Mouse (Mus musculus) heart, embryonic 14.5 days (tissue): ENCODE results near the gene Phc2. TPM values are rescaled to one million over a fixed set of nuclear protein-coding genes. Genes with fewer than 3 reads are reported as not detected.

ENCODE experiments used
- ATAC-seq: fragments of 200-750 bp; cut with Nextera tagmentation; 2 replicates; pipeline ENCODE4 v1.8.0; 2017; ENCODE audit warnings: low read depth, moderate TSS enrichment; ENCODE audit not compliant: insufficient number of reproducible peaks, insufficient read depth, low FRiP score
- H3K27ac ChIP-seq, 2 experiments: fragments of 200-500 bp in 1 of 2; fragments of 300-500 bp in 1 of 2; sonication (generic) in 1 of 2; replicated peaks in 1 of 2; 2 replicates each; pipeline ENCODE4 v1.5.1; 2012 to 2014; ENCODE audit warnings: low read depth in 2 of 2, low read length in 2 of 2, control low read depth in 1 of 2, mild to moderate bottlenecking in 1 of 2, mixed read lengths in 1 of 2; ENCODE audit not compliant: control insufficient read depth in 1 of 2, insufficient read depth in 1 of 2
- H3K27me3 ChIP-seq: fragments of 300-500 bp; sonication (generic); 2 replicates; pipeline ENCODE4 v1.6.1; 2014; ENCODE audit warnings: mild to moderate bottlenecking, low read length, control low read depth; ENCODE audit not compliant: control insufficient read depth, insufficient read depth
- H3K36me3 ChIP-seq: fragments of 300-500 bp; sonication (generic); 2 replicates; pipeline ENCODE4 v1.6.1; 2014; ENCODE audit warnings: mild to moderate bottlenecking, control low read depth, low read length, mixed read lengths; ENCODE audit not compliant: control insufficient read depth, insufficient read depth
- H3K4me1 ChIP-seq, 2 experiments: fragments of 200-500 bp in 1 of 2; fragments of 300-500 bp in 1 of 2; sonication (generic) in 1 of 2; 2 replicates each; pipeline ENCODE4 v1.6.1; 2012 to 2014; ENCODE audit warnings: low read length in 2 of 2, control low read depth in 1 of 2, mixed read lengths in 1 of 2; ENCODE audit not compliant: control insufficient read depth in 2 of 2, insufficient read depth in 2 of 2
- H3K4me2 ChIP-seq: fragments of 300-500 bp; sonication (generic); 2 replicates; pipeline ENCODE4 v1.6.1; 2014; ENCODE audit warnings: mild to moderate bottlenecking, low read length
- H3K4me3 ChIP-seq, 2 experiments: fragments of 200-500 bp in 1 of 2; fragments of 300-500 bp in 1 of 2; sonication (generic) in 1 of 2; 2 replicates each; pipeline ENCODE4 v1.5.1; 2012 to 2014; ENCODE audit warnings: low read length in 2 of 2, mild to moderate bottlenecking in 2 of 2, control low read depth in 1 of 2, low read depth in 1 of 2, moderate library complexity in 1 of 2; ENCODE audit not compliant: control insufficient read depth in 1 of 2, insufficient read depth in 1 of 2
- H3K9ac ChIP-seq: fragments of 300-500 bp; sonication (generic); 2 replicates; pipeline ENCODE4 v1.6.1; 2014; ENCODE audit warnings: mild to moderate bottlenecking, low read length
- H3K9me3 ChIP-seq: fragments of 300-500 bp; sonication (generic); 2 replicates; pipeline ENCODE4 v1.6.1; 2016; ENCODE audit warnings: low read length, control low read depth; ENCODE audit not compliant: control insufficient read depth
- WGBS: fragments of 180-500 bp; shearing (Covaris S2); extraction: QIAGEN DNeasy Blood & Tissue Kit; methylation state at CpG from one replicate; pipeline ENCODE4 v1.1.7; 2014; 5-methylcytosine and 5-hydroxymethylcytosine counted together
- polyA plus RNA-seq: library from polyadenylated mRNA; unstranded; fragments of >200 nt; fragmentation: Nextera tagmentation; extraction: Ambion mirVana; gene quantifications from 2 replicates; pipeline ENCODE4 v1.2.1, GENCODE M21; 2014

The Phc2 gene
- polyA plus RNA-seq, 1 experiment from 2014 or later, result 42.5 TPM

DNA sequence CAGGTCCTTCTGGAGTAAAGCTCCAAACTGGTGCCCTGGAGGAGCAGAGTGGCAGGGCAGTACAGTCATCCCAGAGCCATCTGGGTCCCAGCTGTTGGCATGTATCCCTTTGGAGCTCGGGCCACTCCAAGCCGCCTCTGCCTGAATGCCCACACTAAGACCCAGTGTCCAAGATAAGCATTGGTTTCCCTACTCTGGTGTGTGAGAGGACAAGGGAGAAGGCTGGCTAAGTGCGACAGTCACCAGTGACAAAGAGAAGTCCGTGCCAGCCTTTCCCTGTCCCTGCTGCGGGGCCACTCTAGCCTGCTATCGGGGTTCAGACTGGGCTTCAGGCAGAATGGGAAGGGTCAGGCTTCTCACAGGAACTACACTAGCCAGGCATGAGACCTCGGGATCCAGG is 101.4 kb downstream of the Phc2 start:
- Histone ChIP-seq H3K27me3 (no peaks in the 10 kb centered on the region), H3K9me3 (no peaks in the 10 kb centered on the region), H3K36me3 (peaks cover 41% of the 10 kb centered on the region), H3K9ac (no peak overlapping the region), H3K4me1 (no peaks in the 10 kb centered on the region), H3K4me3 (no peak overlapping the region), H3K4me2 (no peak overlapping the region), H3K27ac (0 out of 4 replicates have a peak overlapping the region, but pooled peaks of 1 of the 2 experiments have one; percentile 4)
- 58% methylated on average over 7 of the region's 7 CpGs for WGBS
- ATAC-seq, result no peak

DNA sequence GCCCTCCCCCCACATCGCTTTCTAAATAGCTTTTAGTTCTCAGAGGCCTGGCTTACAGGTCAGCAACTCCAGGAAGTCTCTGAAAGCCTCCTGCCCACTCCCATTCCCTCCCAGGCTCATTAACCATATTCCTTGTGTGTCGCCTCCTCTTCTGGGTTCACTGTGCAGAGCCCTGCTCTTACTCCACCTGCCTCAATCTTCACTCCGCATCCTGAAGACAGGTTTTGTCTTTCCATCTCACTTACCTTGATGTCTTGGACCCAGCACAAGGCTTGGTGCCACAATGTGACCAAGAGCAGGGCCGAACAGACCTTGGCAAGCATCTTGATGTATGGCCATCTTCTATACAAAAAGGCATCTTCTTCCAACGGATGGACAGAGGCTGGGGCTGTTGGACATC is 104.7 kb downstream of the Phc2 start:
- Histone ChIP-seq H3K27ac (no peak overlapping the region), H3K27me3 (no peaks in the 10 kb centered on the region), H3K4me2 (no peak overlapping the region), H3K4me1 (no peaks in the 10 kb centered on the region), H3K36me3 (peaks cover 8% of the 10 kb centered on the region), H3K9ac (no peak overlapping the region), H3K9me3 (0 out of 2 replicates have a peak, but pooled peaks cover 5% of the 10 kb centered on the region), H3K4me3 (no peak overlapping the region)
- WGBS, result 85% methylated on average over 5 of the region's 5 CpGs
- ATAC-seq, result no peak

DNA sequence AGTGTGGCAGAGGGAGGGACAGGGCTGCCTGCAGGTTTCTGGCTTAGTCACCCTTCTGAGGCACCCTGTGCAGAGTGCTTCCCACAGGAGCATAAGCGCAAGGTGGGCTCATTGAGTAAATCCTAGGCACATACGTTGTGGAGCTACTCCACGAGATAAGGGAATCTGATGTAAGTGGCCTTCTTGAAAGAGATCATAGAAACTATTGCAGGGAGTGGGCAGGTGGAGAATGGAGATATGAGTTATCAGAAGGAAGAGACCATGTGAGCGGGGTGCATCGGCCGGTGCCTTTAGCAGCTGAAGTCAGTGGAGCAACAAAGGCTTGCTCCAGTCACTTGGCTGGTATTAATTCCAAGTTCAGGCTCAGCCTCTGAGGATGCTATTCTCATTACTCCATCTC is 105.5 kb downstream of the Phc2 start:
- no peak for ATAC-seq
- no peaks in the 10 kb centered on the region for H3K4me1 ChIP-seq
- H3K9ac ChIP-seq, result no peak overlapping the region
- no peak overlapping the region for H3K4me2 ChIP-seq
- H3K9me3 ChIP-seq, result 0 out of 2 replicates have a peak, but pooled peaks cover 5% of the 10 kb centered on the region
- WGBS, result 48% methylated on average over 6 of the region's 6 CpGs
- H3K27ac ChIP-seq, result no peak overlapping the region
- no peak overlapping the region for H3K4me3 ChIP-seq
- peaks cover 2% of the 10 kb centered on the region; the same call in 1 of the 2 replicates for H3K36me3 ChIP-seq
- H3K27me3 ChIP-seq, result no peaks in the 10 kb centered on the region

DNA sequence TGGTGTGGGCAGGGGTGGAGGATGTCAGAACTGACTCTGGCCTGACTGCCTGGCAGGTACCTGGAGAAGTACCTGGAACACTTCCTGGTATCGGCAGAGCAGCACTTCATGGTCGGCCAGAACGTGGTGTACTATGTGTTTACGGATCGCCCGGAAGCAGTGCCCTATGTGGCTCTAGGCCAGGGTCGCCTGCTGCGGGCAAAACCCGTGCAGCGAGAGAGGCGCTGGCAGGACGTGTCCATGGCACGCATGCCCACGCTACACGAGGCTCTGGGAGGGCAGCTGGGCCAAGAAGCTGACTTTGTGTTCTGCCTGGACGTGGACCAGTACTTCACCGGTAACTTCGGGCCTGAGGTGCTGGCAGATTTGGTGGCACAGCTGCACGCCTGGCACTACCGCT is 112.4 kb downstream of the Phc2 start:
- Histone ChIP-seq H3K36me3 (no peaks in the 10 kb centered on the region; the same call in 1 of the 2 replicates), H3K27ac (no peak overlapping the region), H3K9me3 (0 out of 2 replicates have a peak, but pooled peaks cover 5% of the 10 kb centered on the region), H3K27me3 (no peaks in the 10 kb centered on the region), H3K9ac (no peak overlapping the region), H3K4me3 (no peak overlapping the region), H3K4me1 (peaks cover 11 to 13% of the 10 kb centered on the region in 2 experiments), H3K4me2 (no peak overlapping the region)
- ATAC-seq, result no peak
- 85% methylated on average over 20 of the region's 20 CpGs for WGBS

DNA sequence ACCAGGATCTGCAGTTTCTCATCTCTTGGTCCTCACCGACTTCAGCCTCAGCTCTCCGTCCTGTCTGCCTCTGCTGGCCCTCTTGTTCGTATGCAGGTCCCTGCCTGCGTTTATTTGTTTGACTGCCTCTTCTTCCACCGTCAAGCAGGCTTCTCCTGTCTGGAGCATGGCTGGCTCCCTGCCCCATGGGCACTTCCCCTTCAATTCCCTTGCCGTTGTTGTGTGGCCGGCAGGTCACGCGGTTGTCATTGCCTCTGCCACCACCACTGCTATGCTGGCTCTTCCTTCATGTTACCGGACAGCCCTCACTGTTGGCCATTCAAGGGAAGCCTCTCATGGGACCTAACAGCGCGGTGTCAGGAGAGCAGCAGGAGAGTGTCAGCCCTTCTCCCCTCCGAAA is 113.6 kb downstream of the Phc2 start:
- no peaks in the 10 kb centered on the region for H3K27me3 ChIP-seq
- no peaks in the 10 kb centered on the region for H3K9me3 ChIP-seq
- no peak overlapping the region for H3K4me3 ChIP-seq
- ATAC-seq, result no peak
- no peak overlapping the region for H3K9ac ChIP-seq
- peaks cover 10% of the 10 kb centered on the region for H3K36me3 ChIP-seq
- 70% methylated on average over 13 of the region's 13 CpGs for WGBS
- no peak overlapping the region for H3K4me2 ChIP-seq
- H3K27ac ChIP-seq, result no peak overlapping the region
- H3K4me1 ChIP-seq, result peaks cover 11 to 13% of the 10 kb centered on the region in 2 experiments

DNA sequence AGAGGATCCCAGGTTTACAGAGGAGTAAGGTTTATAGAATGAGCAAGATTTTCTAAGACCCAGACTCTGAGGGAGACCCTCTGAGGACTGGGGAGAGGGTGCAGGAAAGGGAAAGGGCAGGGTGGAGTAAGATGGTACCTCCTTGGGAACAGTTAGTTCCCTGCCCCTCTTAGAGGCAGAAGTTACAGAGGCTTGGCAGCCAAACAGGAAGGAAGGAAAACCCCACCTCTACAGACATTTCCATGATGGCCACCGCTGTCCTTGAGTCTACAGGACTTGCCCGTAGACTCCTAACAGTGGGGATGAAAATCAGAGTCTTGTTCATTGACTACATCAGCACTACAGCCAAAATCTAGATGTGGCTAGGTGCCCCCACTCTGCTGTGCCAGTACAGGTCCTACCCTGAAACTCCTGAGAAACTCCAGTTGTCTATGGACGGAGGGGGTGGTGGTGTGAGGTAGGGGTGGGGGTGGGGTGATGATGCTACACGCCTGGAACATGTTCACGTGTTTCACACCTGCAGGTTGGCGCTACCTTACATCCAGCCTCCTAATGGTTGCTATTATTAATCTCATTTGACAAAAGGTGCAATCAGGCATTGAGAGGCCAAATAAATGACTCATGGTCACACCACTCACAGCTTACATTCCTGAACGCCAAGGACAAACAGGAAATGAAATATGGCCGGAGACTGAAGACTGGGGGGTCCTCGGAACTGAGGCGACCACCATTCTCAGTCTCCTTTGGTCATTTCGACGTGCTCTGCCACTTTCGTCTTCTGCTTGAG is 115.3 kb downstream of the Phc2 start:
- Histone ChIP-seq H3K9me3 (no peaks in the 10 kb centered on the region), H3K4me3 (no peak overlapping the region), H3K27ac (no peak overlapping the region), H3K27me3 (no peaks in the 10 kb centered on the region), H3K36me3 (peaks cover 26% of the 10 kb centered on the region), H3K4me2 (no peak overlapping the region), H3K4me1 (peaks cover 11 to 13% of the 10 kb centered on the region in 2 experiments), H3K9ac (no peak overlapping the region)
- 69% methylated on average over 13 of the region's 13 CpGs for WGBS
- 0 out of 2 replicates have a peak, but pooled peaks have one; percentile 48 for ATAC-seq

DNA sequence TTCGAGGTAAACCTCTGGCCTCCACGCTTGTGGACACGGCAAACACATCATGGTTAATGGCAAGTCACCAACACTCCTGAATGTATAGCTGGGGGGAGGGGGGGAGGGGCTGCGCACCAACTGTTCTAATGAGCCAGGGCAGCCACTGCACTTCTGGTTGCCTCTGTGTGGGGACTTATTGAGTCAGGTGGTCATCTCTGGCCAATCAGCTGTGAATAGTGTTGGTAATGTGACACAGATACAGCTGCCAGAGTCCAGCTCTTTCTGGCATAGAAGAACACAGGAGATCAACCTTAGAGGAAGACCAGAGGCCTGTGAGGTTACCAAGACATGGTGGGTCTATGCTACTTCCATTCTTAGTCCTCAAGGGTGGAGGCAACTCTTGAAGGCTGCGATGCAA is 116.2 kb downstream of the Phc2 start:
- Histone ChIP-seq H3K4me2 (no peak overlapping the region), H3K27me3 (no peaks in the 10 kb centered on the region), H3K4me3 (no peak overlapping the region), H3K36me3 (peaks cover 35% of the 10 kb centered on the region), H3K27ac (no peak overlapping the region), H3K4me1 (peaks cover 11 to 13% of the 10 kb centered on the region in 2 experiments), H3K9me3 (no peaks in the 10 kb centered on the region), H3K9ac (no peak overlapping the region)
- 90% methylated on average over 5 of the region's 5 CpGs for WGBS
- ATAC-seq, result no peak
